Mouse (Mus musculus) frontal cortex, adult 2 months (tissue): ENCODE measurements at regions not wholly inside any gene's neighbourhood (a gene's known extent, or its start where the extent isn't known, plus 50 kb on each side); places are given as distances from the start of the nearest gene placed in this dataset.

ENCODE experiments used
- DNase-seq, 2 experiments: peaks; one replicate each; pipeline ENCODE4 v3.0.0; 2022; ENCODE audit warnings: low spot score in 1 of 2; ENCODE audit errors: extremely low spot score in 1 of 2

DNA sequence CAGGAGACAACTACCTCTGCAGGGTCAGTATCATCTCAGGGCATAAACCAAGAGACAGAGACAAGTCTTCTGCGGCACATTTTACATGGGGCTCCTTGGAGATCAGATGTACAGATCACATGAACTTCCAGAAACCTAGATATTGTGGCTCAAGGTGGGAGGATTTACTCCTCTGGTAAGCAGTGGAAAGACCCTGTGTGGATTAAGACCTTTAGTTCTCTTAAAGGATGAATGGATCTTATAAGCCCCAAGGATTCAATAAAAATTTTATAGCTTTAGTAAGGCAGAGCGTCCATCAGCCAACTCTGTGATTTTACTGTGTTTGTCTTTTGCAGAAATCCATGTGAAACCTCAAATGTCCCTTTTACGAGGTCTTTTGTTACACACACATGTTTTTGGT is 213.8 kb upstream of the Fbxl7 start:
- DNase-seq = no peak

DNA sequence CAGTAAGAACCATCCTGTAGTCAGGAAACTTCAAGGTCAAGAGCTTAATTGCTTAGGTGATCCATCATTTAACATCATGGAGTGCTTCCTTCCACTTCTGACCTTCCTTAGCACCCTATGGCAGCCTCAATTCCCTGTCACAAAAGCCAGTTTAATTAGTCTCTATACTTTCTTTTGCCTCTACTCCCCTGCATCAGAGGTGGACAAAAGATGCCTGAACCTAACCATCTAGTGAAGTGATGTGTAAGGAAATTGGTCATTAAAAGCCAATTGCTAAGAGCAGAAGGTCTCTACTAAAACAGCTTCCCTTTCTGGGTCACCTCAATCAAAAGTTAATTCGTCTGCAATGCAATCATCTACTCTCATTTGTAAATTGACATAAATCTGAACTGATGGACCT is 234.3 kb upstream of the Fbxl7 start:
- no peak for DNase-seq

DNA sequence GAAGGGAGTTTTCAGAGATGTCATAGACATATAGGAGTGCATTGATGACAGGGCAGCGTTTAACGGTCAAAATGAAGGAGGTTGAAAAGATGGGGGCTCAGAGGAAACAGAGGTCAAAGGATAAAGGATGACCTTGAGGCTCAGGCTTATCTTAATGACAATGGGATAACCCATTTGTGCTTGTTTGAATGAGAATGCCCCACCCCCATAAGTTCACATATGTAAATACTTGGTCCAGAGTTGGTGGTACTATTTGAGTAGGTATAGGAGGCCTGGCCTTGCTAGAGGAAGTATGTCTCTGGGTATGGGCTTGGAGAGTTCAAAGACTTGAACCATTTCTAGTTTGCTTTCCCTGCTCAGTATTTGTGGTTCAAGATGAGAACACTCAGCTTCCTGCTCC is 237.4 kb upstream of the Fbxl7 start:
- no peak for DNase-seq

DNA sequence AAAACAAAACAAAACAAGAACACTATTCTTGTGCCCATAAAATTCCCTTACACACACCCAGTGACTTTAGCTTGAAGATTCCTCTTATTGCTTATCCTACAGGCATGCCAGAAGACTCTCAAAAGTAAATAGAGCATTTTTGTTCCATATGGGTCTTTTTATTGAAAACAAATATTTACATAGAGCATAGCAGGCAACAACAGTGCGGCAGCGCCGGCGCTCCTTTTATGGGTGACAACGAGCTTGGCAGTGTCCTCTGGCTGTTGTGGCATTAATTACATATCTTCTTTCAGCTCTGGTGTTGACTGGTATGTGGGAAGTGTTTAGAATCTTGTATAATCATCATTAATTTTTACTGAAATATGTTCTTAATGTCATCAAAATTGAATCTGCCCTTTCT is 242.2 kb upstream of the Fbxl7 start:
- DNase-seq = no peak

DNA sequence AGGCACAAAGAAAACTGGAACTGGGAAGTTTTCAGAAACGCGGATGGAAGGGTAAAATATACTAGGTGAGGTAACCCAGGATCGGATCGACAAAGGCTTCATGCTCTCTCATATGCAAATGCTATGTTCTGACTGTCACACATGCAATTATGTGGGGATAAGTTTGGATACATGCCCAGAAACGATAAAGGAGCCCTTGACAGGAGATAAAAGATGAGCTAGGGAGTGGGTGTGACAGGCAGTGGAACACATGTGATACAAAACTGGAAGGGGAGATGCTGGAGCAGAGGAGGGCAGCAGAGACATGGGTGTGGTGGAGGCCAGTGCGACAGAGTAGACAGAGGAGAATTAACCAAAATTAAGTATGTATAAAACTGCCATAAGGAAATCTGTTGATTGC is 250.5 kb upstream of the Fbxl7 start:
- no peak for DNase-seq

DNA sequence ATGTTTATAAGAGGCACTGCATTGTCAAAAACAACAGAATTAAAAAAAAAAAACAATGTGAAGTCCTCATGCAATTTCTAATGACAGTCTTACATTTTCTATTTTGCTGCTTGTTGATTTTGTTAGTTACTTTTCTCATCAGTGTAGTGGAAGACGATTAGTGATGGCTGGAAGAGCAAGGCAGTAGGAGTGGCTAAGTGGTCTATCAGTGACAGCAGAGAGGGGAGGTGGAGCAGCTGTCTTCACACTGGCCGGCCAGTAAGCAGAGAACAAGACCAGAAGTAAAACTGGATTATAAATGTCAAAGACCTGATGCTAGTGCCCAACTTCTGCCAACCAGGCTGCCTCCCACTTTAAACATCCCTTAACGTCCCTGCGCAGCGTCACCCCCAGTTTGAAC is 265.6 kb upstream of the Fbxl7 start:
- no peak for DNase-seq

DNA sequence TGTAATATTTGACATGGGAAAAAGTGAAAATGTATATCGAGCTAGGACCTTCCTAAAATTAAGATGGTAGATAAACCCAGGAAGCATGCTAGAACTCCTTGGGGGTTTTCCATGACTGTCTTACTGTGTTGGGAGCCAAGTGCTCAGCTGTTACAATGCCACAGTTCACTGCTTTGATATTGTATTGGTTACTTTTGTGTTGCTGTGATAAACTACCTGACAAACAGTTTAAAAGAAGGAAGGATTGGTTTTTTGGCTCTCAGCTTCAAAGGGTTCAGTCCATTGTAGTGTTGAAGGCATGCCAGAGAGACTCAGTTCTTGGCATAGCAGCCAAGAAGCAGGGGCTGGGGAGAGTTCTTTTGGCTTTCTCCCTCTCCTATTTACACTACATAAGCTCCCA is 272.1 kb upstream of the Fbxl7 start:
- no peak for DNase-seq

DNA sequence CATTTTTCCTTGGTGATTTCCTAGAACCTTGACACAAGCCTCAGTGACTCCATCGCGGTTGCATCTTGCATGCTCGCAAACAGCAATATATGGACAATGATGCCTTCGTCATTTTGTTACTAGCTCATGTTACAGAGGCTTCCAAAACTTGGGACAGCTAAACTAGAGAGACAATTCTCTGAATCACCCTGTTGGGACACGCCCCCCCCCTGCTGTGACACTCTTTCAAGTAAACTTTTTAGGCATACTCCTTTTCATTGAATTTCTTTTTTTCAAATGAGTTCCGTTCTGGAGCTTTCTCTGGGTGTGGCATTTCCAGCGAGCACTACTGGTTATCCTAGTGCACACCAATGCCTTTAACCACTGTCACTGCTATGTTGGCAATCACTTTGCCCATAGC is 274.5 kb upstream of the Fbxl7 start:
- DNase-seq = no peak

DNA sequence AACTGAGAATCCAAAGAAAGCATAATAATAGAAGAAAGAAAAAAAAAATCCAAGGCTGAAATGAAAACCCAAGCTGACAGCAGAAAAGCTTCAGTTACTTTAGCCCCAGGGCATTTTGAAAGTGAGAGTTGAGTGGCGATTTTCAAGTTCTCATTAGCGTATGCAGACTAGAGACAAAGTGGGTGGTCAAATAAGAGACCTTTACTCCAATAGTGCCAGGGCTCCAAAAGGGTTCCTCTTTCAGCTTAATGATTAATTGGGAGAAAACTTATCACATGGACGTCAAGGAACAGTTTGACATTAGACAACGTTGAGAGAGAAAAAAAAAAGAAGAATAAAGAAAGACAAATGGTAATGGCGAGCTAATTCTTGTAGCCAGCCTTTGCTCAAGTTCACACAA is 278.1 kb upstream of the Fbxl7 start:
- no peak for DNase-seq

DNA sequence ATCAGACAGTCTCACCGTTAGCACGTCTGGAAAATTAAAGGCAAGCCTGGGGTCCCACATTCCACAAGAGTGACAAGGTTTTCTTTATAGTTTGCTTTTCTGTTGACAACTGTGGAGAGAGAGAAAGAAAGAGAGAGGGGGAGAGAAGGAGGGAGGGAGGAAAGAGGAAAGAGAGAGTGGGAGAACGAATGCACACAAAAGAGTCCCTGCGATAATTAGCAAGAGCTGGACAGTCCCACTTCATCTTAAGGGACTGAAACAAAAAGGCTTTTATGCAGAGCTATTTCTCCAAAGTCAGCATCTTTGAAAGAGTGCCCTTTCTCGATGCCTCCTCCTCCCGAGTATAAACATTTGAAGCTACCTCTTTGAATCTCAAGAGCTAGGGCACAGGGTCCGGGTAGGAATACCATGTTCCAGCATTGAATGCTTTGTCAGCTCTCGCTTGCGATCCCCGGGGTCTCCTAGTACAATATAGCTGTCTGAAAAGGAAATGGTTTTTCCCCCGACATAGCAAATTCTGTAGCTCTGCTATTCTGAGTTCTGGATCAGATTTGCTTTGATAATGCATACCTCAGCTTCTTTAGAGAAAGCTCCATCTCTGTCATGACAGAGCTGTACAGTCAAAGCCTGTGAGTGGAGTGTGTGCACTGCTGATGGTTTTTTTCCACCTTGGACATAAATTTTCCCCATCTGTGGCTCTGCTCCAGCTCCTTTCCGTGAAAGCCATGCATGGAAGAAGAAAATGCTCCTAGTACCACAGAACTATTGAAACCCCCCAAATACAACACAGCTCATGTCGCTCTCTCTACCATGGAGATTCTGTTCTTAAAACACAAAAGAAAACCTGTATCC is 282.9 kb upstream of the Fbxl7 start:
- DNase-seq = no peak

DNA sequence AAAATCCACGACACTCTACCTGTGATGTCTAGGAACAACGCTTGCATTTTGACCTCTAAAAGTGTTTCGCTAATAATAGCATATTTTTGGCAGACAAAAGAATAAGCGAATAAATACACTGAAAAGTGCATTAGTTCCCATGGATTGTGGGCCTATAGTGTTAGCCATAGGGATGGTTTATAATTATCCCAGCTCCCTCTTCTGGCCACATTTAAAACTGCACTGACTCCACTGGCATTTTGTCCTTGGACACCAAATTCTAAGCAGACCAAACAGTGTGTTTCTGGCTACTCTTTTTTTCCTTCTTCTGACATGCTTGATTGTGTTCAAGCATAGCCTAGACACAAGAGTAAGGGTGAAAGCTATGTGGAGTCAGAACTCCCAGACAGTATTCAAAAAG is 276.8 kb upstream of the Ank start:
- peak; percentile 23 to 87 for DNase-seq

DNA sequence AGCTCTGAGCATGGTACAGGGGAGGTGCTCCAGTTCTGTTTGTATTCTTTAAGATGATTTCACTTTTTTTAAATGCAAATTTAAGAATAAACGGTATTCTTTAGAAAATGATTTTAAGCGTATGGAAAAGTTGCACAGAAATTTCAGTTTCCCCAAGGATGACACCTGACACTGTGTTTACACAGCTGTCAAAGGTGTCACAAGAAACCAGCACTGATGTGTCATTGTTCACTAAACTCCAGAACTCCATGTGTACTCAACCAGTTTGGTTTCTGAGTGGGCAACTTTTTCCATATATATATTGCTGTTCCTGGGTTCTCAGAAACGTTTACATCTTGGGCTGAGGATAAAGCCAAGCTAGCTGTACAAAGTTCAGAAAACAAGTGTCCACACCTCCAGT is 265.0 kb upstream of the Ank start:
- no peak for DNase-seq

DNA sequence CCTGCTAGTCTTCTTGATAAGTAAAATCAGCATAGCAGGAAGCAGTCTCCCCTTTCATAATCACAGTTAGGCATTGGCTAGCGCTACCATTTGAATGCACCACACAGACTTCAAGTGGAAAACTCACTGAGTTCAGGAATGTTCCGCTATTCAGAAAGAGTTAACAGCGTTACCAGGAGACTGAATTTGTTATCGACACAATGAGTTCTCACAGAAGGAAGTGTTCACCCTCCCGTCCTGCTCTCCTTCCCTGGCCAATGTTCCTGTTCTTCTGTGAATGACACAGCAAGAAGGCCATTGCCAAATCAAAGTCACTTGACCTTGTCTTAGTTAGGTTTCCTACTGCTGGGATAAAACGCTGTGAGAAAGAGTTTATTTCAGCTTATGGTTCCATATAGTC is 261.6 kb upstream of the Ank start:
- DNase-seq = no peak

DNA sequence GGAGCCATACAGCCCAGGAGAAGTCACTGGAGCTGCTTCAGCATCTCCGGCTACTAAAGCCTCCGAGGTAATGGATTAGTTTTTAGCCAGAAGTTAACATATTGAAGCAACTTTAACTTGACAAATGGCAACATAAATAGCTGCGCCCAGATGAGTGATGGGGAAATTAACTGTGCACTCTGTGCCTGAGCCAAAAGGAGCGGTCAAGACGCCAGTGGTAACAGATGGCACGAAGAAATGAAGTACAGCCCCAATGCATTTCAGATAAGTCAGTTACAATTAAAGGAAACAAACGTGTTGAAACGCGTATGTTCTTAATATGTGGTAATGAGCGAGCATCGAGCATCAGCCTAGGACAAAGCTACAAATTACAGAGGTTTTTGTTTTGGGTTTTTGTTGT is 259.0 kb upstream of the Ank start:
- no peak for DNase-seq

DNA sequence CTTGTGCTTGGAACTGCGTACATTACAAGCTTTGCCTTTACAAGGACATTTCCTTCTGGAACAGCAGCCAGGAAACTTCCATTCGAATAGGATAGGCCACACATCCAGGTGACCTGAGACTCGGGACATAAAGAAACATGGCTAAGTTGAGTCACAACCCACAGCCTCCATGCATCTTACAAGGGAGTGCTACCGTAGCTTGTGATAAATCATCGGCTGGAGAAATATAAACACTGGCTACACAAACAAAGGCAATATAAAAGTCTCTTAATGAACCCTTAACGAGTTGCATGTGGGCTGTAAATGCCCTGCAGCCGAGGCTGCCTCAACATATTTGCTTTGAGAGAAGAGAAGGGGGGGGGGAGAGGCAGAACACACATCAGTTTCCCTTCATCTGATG is 250.1 kb upstream of the Ank start:
- no peak for DNase-seq

DNA sequence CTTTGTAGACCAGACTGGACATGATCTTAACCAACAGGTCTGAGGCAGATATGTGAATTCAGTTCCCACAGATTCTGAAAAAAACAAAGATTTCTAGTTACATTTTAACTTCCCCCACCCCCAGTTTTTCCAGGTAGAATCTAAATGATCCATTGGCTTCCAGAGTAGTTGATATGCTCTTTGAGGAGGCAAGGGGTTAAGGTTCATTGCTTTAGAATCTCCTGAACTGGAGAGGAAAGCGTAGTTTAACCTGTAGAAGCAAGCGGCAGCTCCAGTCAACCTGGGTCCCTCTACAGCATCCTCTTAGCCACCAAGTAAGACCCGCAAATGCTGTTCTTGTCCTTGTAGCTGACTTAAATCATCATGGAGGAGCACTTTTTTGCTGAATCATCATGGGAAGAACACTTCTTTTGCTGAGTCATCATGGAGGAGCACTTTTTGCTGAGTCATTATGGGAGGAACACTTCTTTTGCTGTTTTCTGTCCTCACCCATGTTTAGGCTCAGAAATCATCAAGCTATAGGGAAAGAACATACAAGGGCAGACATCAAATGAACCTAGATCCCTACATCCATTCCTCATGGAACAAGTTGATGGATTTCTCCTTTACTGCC is 247.2 kb upstream of the Ank start:
- DNase-seq = no peak

DNA sequence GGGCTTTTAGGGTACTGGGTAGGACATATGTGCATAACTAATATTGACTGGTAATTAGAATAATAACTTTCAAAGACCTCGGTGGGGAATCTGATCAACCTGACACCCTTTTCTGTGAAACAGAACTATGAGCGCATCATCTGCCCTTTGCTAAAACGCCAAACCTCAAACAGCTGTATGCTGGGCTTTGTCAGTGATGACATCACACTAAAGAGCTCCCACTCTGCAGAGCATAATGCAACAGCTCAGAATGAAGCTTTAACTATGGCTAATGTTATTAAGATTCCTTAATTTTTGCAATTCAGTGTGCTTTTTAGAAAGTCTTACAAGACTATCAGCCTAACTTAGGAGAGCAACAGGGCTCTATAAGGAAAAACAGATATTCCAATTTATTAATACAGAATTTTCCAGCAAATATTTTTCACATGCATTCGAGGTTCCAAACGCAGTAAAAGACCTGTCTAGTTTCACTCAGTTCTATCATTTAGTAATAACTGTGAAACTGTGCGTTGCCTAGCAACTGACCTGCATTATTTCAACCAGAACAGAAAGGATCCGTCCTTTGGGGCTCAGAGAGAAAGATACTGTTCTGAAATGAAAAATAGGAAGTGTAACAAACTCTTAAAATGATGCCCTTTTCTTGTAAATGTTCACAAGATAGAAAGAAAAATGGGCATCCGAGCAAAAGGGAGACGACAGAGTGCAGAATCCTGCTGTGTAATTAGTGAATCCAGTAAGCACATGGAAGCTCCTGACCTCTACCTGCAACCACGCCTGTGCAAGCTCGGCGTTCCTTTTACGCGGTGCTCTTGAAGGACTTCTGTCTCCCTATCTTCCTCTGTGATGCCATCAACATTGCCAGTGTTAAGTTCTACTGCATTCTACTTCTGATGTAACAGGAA is 242.6 kb upstream of the Ank start:
- no peak for DNase-seq

DNA sequence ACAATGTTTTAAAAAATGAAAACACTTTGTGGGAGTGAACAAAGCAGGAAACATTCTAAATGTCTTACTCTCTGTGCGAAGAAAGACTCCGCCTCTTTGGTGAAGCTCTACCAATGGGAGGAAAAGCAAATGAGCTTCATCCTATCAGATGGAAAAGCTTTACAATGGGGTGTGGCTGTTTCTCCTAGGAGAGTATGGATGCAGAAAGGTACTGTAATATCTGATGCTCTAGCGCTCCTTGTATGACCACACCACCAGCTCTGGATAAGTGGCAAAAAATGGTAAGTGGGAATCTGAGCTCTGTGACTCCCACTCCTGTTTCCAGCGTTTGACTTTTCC is 242.0 kb upstream of the Ank start:
- DNase-seq = no peak

DNA sequence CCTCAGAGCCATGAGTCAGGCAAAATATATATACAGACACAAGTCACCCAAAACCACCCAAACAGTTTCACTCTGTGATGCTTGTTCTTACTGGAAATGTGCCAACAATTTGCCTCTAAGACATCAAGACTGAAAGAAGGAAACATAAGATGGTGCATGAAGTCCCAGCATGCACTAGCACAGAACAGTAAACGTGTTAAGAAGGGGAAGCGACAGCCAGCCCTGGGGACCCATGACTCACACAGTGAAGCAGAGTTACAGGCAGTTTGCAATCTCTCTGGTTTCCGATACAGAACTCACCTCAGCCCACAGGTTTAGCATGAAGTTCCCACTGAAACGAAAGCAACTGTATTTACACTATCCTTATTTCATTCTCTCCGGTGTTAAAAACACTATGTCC is 233.7 kb upstream of the Ank start:
- DNase-seq = no peak

DNA sequence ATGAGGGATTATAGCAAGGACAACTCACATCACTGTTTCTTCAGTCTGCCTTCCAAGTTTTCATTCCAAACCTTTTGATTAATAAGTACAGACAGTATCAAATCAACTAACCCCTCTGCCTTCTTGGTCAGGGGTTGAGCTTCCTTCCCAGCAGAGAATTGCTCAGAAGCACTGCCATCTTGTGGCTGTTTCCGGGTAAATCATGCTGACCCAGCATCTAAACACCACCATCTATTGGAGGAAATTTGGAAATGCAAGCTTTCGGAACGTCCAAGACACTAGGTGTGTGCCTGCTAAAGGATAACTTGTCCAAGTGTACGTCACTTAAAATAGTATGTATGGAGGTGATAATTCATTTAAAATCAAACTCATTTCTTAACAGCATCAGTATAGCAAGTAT is 231.7 kb upstream of the Ank start:
- peak; percentile 14 to 87 for DNase-seq

DNA sequence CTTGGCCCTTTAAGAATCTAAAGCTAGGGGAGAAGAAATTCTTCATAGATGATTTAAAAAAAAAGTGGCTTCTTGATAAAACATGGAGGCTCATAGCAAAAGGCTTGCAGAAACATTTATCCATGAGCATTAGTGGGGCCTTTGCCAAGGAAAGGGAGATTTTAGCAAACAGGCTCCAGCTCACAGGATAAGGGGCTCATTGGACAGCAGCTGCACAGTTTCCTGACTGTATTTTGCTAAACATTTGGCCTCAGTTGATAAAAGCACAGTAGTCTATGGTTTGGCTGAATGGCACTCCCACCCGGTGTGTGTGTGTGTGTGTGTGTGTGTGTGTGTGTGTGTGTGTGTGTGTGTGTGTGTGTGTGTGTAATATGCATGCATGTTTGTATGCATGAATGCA is 228.2 kb upstream of the Ank start:
- no peak for DNase-seq

DNA sequence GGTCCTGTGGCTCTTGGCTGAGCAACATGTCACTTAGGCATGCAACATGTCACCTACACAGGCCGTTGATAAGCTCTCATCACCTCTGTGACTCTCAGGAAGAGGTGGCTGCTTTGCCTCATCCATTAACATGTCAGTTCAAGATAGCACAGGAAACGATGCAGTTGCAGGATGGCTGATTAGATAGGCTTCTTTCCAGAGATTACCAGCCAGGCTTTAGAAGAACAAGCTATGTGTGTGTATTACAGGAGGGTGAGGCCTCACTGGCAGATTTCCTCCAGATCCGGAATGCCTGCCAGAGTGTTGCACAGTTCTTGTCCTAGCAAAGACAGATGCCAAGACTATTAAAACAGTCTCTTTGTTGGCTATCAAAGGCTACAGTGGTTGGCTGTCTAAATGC is 220.2 kb upstream of the Ank start:
- DNase-seq = no peak
